Mouse (Mus musculus): ENCODE results near the gene Slc15a2. TPM values are rescaled to one million over a fixed set of nuclear protein-coding genes. Genes with fewer than 3 reads are reported as not detected.

Slc15a2 gene
- polyA plus RNA-seq, 1 experiment from 2014 or later = 5.5 TPM

Small RNAs within 50 kb of the gene (microRNA-seq; reads per million reads assigned to microRNA genes)
- not detected for gene Gm22617

Other genes starting within 250 kb of the Slc15a2 start
- gene Casr, start 222.8 kb downstream of the Slc15a2 start, polyA plus RNA-seq (2014; fragmentation: Nextera tagmentation; extraction: Ambion mirVana) = 0.18 TPM in 1 of 2 replicates, not detected in the other
- 1.8 and 2.0 TPM in 2 replicates for gene Cd86, start 118.9 kb downstream of the Slc15a2 start, polyA plus RNA-seq (2014; fragmentation: Nextera tagmentation; extraction: Ambion mirVana)
- 5.1 and 5.9 TPM in 2 replicates for gene Ildr1, start 91.0 kb downstream of the Slc15a2 start, polyA plus RNA-seq (2014; fragmentation: Nextera tagmentation; extraction: Ambion mirVana)
- gene Iqcb1, start 43.4 kb upstream of the Slc15a2 start, polyA plus RNA-seq (2014; fragmentation: Nextera tagmentation; extraction: Ambion mirVana) = 33.7 and 41.9 TPM in 2 replicates
- gene Eaf2, start 90.0 kb upstream of the Slc15a2 start, polyA plus RNA-seq (2014; fragmentation: Nextera tagmentation; extraction: Ambion mirVana) = 0.77 and 2.5 TPM in 2 replicates
- 93.9 and 101 TPM in 2 replicates for gene Golgb1, start 90.2 kb upstream of the Slc15a2 start, polyA plus RNA-seq (2014; fragmentation: Nextera tagmentation; extraction: Ambion mirVana)
- 2.9 and 3.0 TPM in 2 replicates for gene Hcls1, start 150.0 kb upstream of the Slc15a2 start, polyA plus RNA-seq (2014; fragmentation: Nextera tagmentation; extraction: Ambion mirVana)
- not detected in 2 replicates for gene Fbxo40, start 205.5 kb upstream of the Slc15a2 start, polyA plus RNA-seq (2014; fragmentation: Nextera tagmentation; extraction: Ambion mirVana)
- 8.0 and 8.9 TPM in 2 replicates for gene Polq, start 226.8 kb upstream of the Slc15a2 start, polyA plus RNA-seq (2014; fragmentation: Nextera tagmentation; extraction: Ambion mirVana)